In genomic region chr2:82178693-82179092, GRCm38 (mm10) we compare ENCODE assay signal across 20 mouse cellular contexts.
"Had no signal": no experiment of that assay in that cellular context is flagged by ENCODE, and none has a peak within 500 bp of the region (broad histone marks: within the 10 kb centered on the region; RNA-seq: fewer than 3 reads in every experiment).

No protein-coding gene starts in this region.

- ATAC-seq: inflammation-experienced regulatory T-cells, adult 6 months; intestine, postnatal 0 days; liver, postnatal 0 days; midbrain, embryonic 16.5 days had no signal

- H3K36me3 ChIP-seq: limb, embryonic 12.5 days; liver, embryonic 13.5 days; lung, embryonic 15.5 days; neural tube, embryonic 13.5 days had no signal

- H3K4me2 ChIP-seq: limb, embryonic 12.5 days; liver, embryonic 13.5 days; lung, embryonic 15.5 days; midbrain, embryonic 11.5 days; neural tube, embryonic 13.5 days had no signal

- H3K9ac ChIP-seq: limb, embryonic 12.5 days; liver, embryonic 13.5 days; liver, postnatal 0 days; lung, embryonic 15.5 days; neural tube, embryonic 13.5 days had no signal

- H3K4me1 ChIP-seq: limb, embryonic 12.5 days; liver, embryonic 13.5 days; lung, embryonic 15.5 days; megakaryocyte, embryonic 14.5 days; neural tube, embryonic 13.5 days had no signal

- H3K27me3 ChIP-seq: limb, embryonic 12.5 days; liver, embryonic 13.5 days; lung, embryonic 15.5 days; megakaryocyte, embryonic 14.5 days; neural tube, embryonic 13.5 days had no signal

- H3K9me3 ChIP-seq: limb, embryonic 12.5 days; liver, embryonic 13.5 days; lung, embryonic 15.5 days; megakaryocyte, embryonic 14.5 days; neural tube, embryonic 13.5 days had no signal

- DNase-seq: kidney, adult 9 months; kidney, postnatal 10 days; kidney, postnatal 4 days; liver; liver, embryonic 13.5 days; liver, postnatal 0 days; lung, postnatal 14 days; retina, postnatal 1 day; right cerebral cortex, postnatal 25 days; thymus, adult 18-20 months; thymus, postnatal 14 days had no signal

- H3K4me3 ChIP-seq: limb, embryonic 12.5 days; liver, embryonic 13.5 days; lung, embryonic 15.5 days; megakaryocyte, embryonic 14.5 days; neural tube, embryonic 13.5 days had no signal

- H3K27ac ChIP-seq: limb, embryonic 12.5 days; liver, embryonic 13.5 days; lung, embryonic 15.5 days; macrophage; neural tube, embryonic 13.5 days had no signal
